23 mouse cellular contexts compared by ENCODE assay signal in the genomic region with DNA sequence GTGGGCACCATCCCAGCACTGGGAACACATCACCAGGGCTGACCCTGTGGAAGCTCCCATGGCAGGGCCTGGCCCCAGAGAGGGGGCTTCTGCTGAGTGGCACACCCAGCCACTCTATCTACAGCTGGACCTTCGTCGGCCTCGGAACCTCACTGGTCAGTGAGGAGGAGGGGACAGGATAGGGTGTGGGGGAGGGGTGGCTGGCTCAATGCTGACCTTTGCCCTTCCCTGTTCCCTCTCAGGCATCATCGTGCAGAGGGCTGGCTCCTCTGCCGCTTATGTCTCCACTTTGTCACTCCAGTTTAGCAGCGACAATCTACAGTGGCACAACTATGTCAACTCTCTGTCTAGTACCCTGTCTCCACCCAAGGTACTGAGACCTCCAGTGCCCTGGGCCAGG. TPM values are rescaled to one million over a fixed set of nuclear protein-coding genes. Genes with fewer than 3 reads are reported as not detected.
DNase-seq lines count a peak whose midpoint lies in the region; ATAC-seq and TF ChIP-seq lines count a peak whose summit lies in the region.
"Had no signal": no experiment of that assay in that cellular context is flagged by ENCODE, and none has a peak within 500 bp of the region (broad histone marks: within the 10 kb centered on the region; RNA-seq: fewer than 3 reads in every experiment).

No protein-coding gene starts in this region.

- no peak overlapping the region for H3K27ac ChIP-seq in liver, postnatal 0 days (ENCODE audit: low read depth)
- H3K27ac ChIP-seq: embryonic facial prominence, embryonic 15.5 days; hindbrain, postnatal 0 days; kidney, embryonic 15.5 days; left cerebral cortex, adult 2 months; liver, embryonic 15.5 days; midbrain, embryonic 13.5 days; neural tube, embryonic 15.5 days; stomach, embryonic 15.5 days had no signal

- H3K4me2 ChIP-seq in liver, postnatal 0 days (ENCODE audit: low read depth, low read length) = no peak overlapping the region
- H3K4me2 ChIP-seq: embryonic facial prominence, embryonic 15.5 days; heart, embryonic 12.5 days; kidney, embryonic 15.5 days; liver, embryonic 15.5 days; midbrain, embryonic 13.5 days; neural tube, embryonic 15.5 days; stomach, embryonic 15.5 days had no signal

- no peaks in the 10 kb centered on the region for H3K27me3 ChIP-seq in liver, postnatal 0 days (ENCODE audit: insufficient read depth, low read length)
- H3K27me3 ChIP-seq: embryonic facial prominence, embryonic 15.5 days; heart, embryonic 12.5 days; kidney, embryonic 15.5 days; liver, embryonic 15.5 days; midbrain, embryonic 13.5 days; neural tube, embryonic 15.5 days; stomach, embryonic 15.5 days had no signal

- TF ChIP-seq EP300 in liver, postnatal 0 days (IDR thresholded peaks at IDR 0.05; ENCODE audit: low read depth) = no peak

- no peak overlapping the region for H3K4me3 ChIP-seq in liver, postnatal 0 days (ENCODE audit: low read depth, low read length)
- H3K4me3 ChIP-seq: embryonic facial prominence, embryonic 15.5 days; heart, embryonic 12.5 days; kidney, embryonic 15.5 days; left cerebral cortex, adult 2 months; liver, embryonic 15.5 days; midbrain, embryonic 13.5 days; neural tube, embryonic 15.5 days; stomach, embryonic 15.5 days had no signal

- H3K36me3 ChIP-seq in liver, postnatal 0 days (replicated peaks; ENCODE audit: insufficient read depth, low read length) = no peaks in the 10 kb centered on the region
- H3K36me3 ChIP-seq: embryonic facial prominence, embryonic 15.5 days; heart, embryonic 12.5 days; kidney, embryonic 15.5 days; liver, embryonic 15.5 days; midbrain, embryonic 13.5 days; neural tube, embryonic 15.5 days; stomach, embryonic 15.5 days had no signal

- 0 out of 2 replicates have a peak, but pooled peaks have one; percentile 23 for ATAC-seq in cerebellum, adult (ENCODE audit: insufficient number of reproducible peaks, low FRiP score, low TSS enrichment)
- peak; percentile 91 for ATAC-seq in liver, postnatal 0 days
- ATAC-seq: hindbrain, postnatal 0 days; midbrain, embryonic 13.5 days had no signal

- no peaks in the 10 kb centered on the region for H3K9me3 ChIP-seq in liver, postnatal 0 days (ENCODE audit: low read length)
- H3K9me3 ChIP-seq: embryonic facial prominence, embryonic 15.5 days; heart, embryonic 12.5 days; kidney, embryonic 15.5 days; liver, embryonic 15.5 days; midbrain, embryonic 13.5 days; neural tube, embryonic 15.5 days; stomach, embryonic 15.5 days had no signal

- no peaks in the 10 kb centered on the region for H3K4me1 ChIP-seq in liver, postnatal 0 days (ENCODE audit: insufficient read depth)
- H3K4me1 ChIP-seq: embryonic facial prominence, embryonic 15.5 days; heart, embryonic 12.5 days; liver, embryonic 15.5 days; midbrain, embryonic 13.5 days; neural tube, embryonic 15.5 days; stomach, embryonic 15.5 days had no signal

- DNase-seq in cerebellum, adult 9-10 months = no peak
- DNase-seq in kidney, adult 9 months = peak; percentile 14
- DNase-seq in kidney, adult 11 months = no peak
- peak; percentile 19 for DNase-seq in embryo, embryonic 11 days
- DNase-seq in liver, postnatal 0 days = peak; percentile 55
- DNase-seq in layer of hippocampus, postnatal 36 days = no peak
- DNase-seq in T-cell, adult 2 months (ENCODE audit: low spot score) = no peak
- DNase-seq: adrenal gland, adult 8-10 months; left cerebral cortex, postnatal 4 days; lung, postnatal 10 days; right cerebral cortex, postnatal 14 days; thymus, adult 2 months had no signal

- WGBS in liver, postnatal 0 days (ENCODE audit: insufficient replicate concordance) = 41% methylated on average over 6 of the region's 6 CpGs

- no peak overlapping the region for H3K9ac ChIP-seq in liver, postnatal 0 days (replicated peaks)
- H3K9ac ChIP-seq: embryonic facial prominence, embryonic 15.5 days; heart, embryonic 12.5 days; kidney, embryonic 15.5 days; liver, embryonic 15.5 days; midbrain, embryonic 13.5 days; neural tube, embryonic 15.5 days; stomach, embryonic 15.5 days had no signal

- no peak for TF ChIP-seq CTCF in liver, postnatal 0 days (IDR thresholded peaks at IDR 0.05; ENCODE audit: low read depth)

RNA-seq across cellular contexts. Expression of gene Sspo, which starts 18.7 kb away (rescaled TPM):
- polyA plus RNA-seq in liver, postnatal 0 days (2015; fragmentation: Nextera tagmentation; extraction: Ambion mirVana) = 0.01 and 0.06 TPM in 2 replicates
- 1 to 10 TPM; 1.4 to 2.8 TPM for total RNA-seq in layer of hippocampus, postnatal 36 days (2021)
- total RNA-seq: megakaryocyte progenitor cell, adult 5-6 weeks had no signal

RNA-seq across cellular contexts. Expression of gene Zfp467, which starts 21.1 kb away (rescaled TPM):
- polyA plus RNA-seq in liver, postnatal 0 days (2015; fragmentation: Nextera tagmentation; extraction: Ambion mirVana) = 4.9 TPM in 2 replicates
- 10 to 100 TPM; 21.4 to 22.8 TPM for total RNA-seq in layer of hippocampus, postnatal 36 days (2021)

Comparison
In these comparisons a context has a peak if more than half of its experiments do, and no peak if none do; other contexts are left out.
1. DNase-seq: peak in kidney, adult 9 months (single experiment), embryo, embryonic 11 days (single experiment) and liver, postnatal 0 days (single experiment); none in cerebellum, adult 9-10 months (single experiment), kidney, adult 11 months (single experiment), layer of hippocampus, postnatal 36 days (0 of 2) and T-cell, adult 2 months (single experiment).